Mouse (Mus musculus) MEL (cell line): ENCODE results near the gene Ccdc126. TPM values are rescaled to one million over a fixed set of nuclear protein-coding genes. Genes with fewer than 3 reads are reported as not detected.

Source experiments
- DNase-seq: peaks from one replicate; pipeline ENCODE4 v3.0.0; 2011; ENCODE audit warnings: low read depth, low spot score
- H3K27ac ChIP-seq: 2 replicates; pipeline ENCODE4 v1.5.1; 2012; ENCODE audit warnings: low read depth, mild to moderate bottlenecking, control low read depth, low read length, moderate library complexity; ENCODE audit not compliant: control insufficient read depth
- H3K27me3 ChIP-seq, 2 experiments: fragments of 150-350 bp in 1 of 2; sonication (generic) in 1 of 2; 2 replicates each; pipeline ENCODE4 v1.6.1; 2012; ENCODE audit warnings: low read length in 2 of 2, mild to moderate bottlenecking in 2 of 2, improper control_type of control experiment in 1 of 2, moderate library complexity in 1 of 2; ENCODE audit not compliant: insufficient read depth in 2 of 2, control insufficient read depth in 1 of 2
- H3K36me3 ChIP-seq, 2 experiments: 2 replicates each; pipeline ENCODE4 v1.6.1; 2012 to 2014; ENCODE audit warnings: low read length in 2 of 2, improper control_type of control experiment in 1 of 2, inconsistent platforms in 1 of 2, mild to moderate bottlenecking in 1 of 2; ENCODE audit not compliant: insufficient read depth in 2 of 2, control insufficient read depth in 1 of 2
- H3K4me1 ChIP-seq, 2 experiments: fragments of 150-350 bp in 1 of 2; sonication (generic) in 1 of 2; 2 replicates each; pipeline ENCODE4 v1.6.1; 2012; ENCODE audit warnings: low read length in 2 of 2, improper control_type of control experiment in 1 of 2, mild to moderate bottlenecking in 1 of 2; ENCODE audit not compliant: insufficient read depth in 2 of 2, control insufficient read depth in 1 of 2
- H3K4me3 ChIP-seq, 2 experiments: fragments of 150-350 bp in 1 of 2; sonication (generic) in 1 of 2; 2 replicates each; pipeline ENCODE4 v1.5.1; 2012; ENCODE audit warnings: low read depth in 2 of 2, low read length in 2 of 2, mild to moderate bottlenecking in 2 of 2, moderate library complexity in 2 of 2, control low read depth in 1 of 2, improper control_type of control experiment in 1 of 2; ENCODE audit not compliant: control insufficient read depth in 1 of 2, insufficient read depth in 1 of 2
- H3K79me2 ChIP-seq: 2 replicates; pipeline ENCODE4 v1.6.1; 2012; ENCODE audit warnings: mild to moderate bottlenecking, low read length, moderate library complexity; ENCODE audit not compliant: control insufficient read depth, poor library complexity, insufficient read depth
- H3K9ac ChIP-seq: 2 replicates; pipeline ENCODE4 v1.6.1; 2012; ENCODE audit warnings: low read depth, mild to moderate bottlenecking, control low read depth, low read length, moderate library complexity; ENCODE audit not compliant: control insufficient read depth, poor library complexity, severe bottlenecking
- H3K9me3 ChIP-seq: fragments of 150-350 bp; sonication (generic); replicated peaks from 2 replicates; pipeline ENCODE4 v1.6.1; 2012; ENCODE audit warnings: mild to moderate bottlenecking, low read length, improper control_type of control experiment, moderate library complexity; ENCODE audit not compliant: insufficient read depth
- CHD1 ChIP-seq: IDR thresholded peaks from 2 replicates; pipeline ENCODE4 v1.6.1; 2012; ENCODE audit warnings: low read depth, mild to moderate bottlenecking, inconsistent platforms, low read length, improper control_type of control experiment
- ELF1 ChIP-seq: IDR thresholded peaks from 2 replicates; pipeline ENCODE4 v1.6.1; 2014; ENCODE audit warnings: low read depth, mild to moderate bottlenecking, inconsistent platforms, low read length, improper control_type of control experiment, moderate library complexity
- ETS1 ChIP-seq: IDR thresholded peaks from 2 replicates; pipeline ENCODE4 v1.6.1; 2012; ENCODE audit warnings: low read depth, mild to moderate bottlenecking, inconsistent platforms, low read length, improper control_type of control experiment, moderate library complexity
- JUND ChIP-seq: IDR thresholded peaks from 2 replicates; pipeline ENCODE4 v1.6.1; 2011; ENCODE audit warnings: low read depth, mild to moderate bottlenecking, improper control_type of control experiment, low read length
- KAT2A ChIP-seq: conservative IDR thresholded peaks from 2 replicates; pipeline ENCODE4 v1.6.1; 2012; ENCODE audit warnings: low read depth, low read length, improper control_type of control experiment, inconsistent platforms
- MAFK ChIP-seq: IDR thresholded peaks from 2 replicates; pipeline ENCODE4 v1.6.1; 2011; ENCODE audit warnings: low read depth, mild to moderate bottlenecking, low read length, improper control_type of control experiment, borderline replicate concordance
- MAX ChIP-seq: IDR thresholded peaks from 2 replicates; pipeline ENCODE4 v1.6.1; 2011; ENCODE audit warnings: low read length, improper control_type of control experiment
- MAZ ChIP-seq: IDR thresholded peaks from 2 replicates; pipeline ENCODE4 v1.6.1; 2012; ENCODE audit warnings: low read depth, mild to moderate bottlenecking, inconsistent platforms, low read length, improper control_type of control experiment
- MYB ChIP-seq: IDR thresholded peaks from 2 replicates; pipeline ENCODE4 v1.6.1; 2011; ENCODE audit warnings: mild to moderate bottlenecking, low read depth, low read length, improper control_type of control experiment
- NELFE ChIP-seq: IDR thresholded peaks from 2 replicates; pipeline ENCODE4 v1.6.1; 2011; ENCODE audit warnings: low read depth, low read length, improper control_type of control experiment
- POLR2AphosphoS2 ChIP-seq: IDR thresholded peaks from 2 replicates; pipeline ENCODE4 v1.6.1; 2011; ENCODE audit warnings: low read length, improper control_type of control experiment
- POLR2AphosphoS5 ChIP-seq: IDR thresholded peaks from 2 replicates; pipeline ENCODE4 v1.6.1; 2012; ENCODE audit warnings: low read depth, borderline replicate concordance, mild to moderate bottlenecking, inconsistent platforms, low read length, moderate library complexity, mixed read lengths
- RAD21 ChIP-seq: IDR thresholded peaks from 2 replicates; pipeline ENCODE4 v1.6.1; 2011; ENCODE audit warnings: mild to moderate bottlenecking, low read depth, low read length, improper control_type of control experiment
- RCOR1 ChIP-seq: IDR thresholded peaks from 2 replicates; pipeline ENCODE4 v1.6.1; 2012; ENCODE audit warnings: low read depth, mild to moderate bottlenecking, inconsistent platforms, low read length, improper control_type of control experiment
- SIN3A ChIP-seq: IDR thresholded peaks from 2 replicates; pipeline ENCODE4 v1.6.1; 2012; ENCODE audit warnings: low read length, improper control_type of control experiment, inconsistent platforms
- TAL1 ChIP-seq: IDR thresholded peaks from 2 replicates; pipeline ENCODE4 v1.6.1; 2012; ENCODE audit warnings: mild to moderate bottlenecking, inconsistent platforms, low read length, moderate library complexity, mixed read lengths
- TBP ChIP-seq: IDR thresholded peaks from 2 replicates; pipeline ENCODE4 v1.8.0; 2011; ENCODE audit warnings: low read depth, low read length, improper control_type of control experiment
- TCF12 ChIP-seq: IDR thresholded peaks from 2 replicates; pipeline ENCODE4 v1.6.1; 2014; ENCODE audit warnings: low read depth, mild to moderate bottlenecking, inconsistent platforms, low read length, improper control_type of control experiment, moderate library complexity
- USF1 ChIP-seq: IDR thresholded peaks from 2 replicates; pipeline ENCODE4 v1.6.1; 2014; ENCODE audit warnings: low read depth, mild to moderate bottlenecking, inconsistent platforms, low read length, improper control_type of control experiment, moderate library complexity
- ZC3H11A ChIP-seq: IDR thresholded peaks from 2 replicates; pipeline ENCODE4 v1.6.1; 2012; ENCODE audit warnings: low read depth, mild to moderate bottlenecking, inconsistent platforms, low read length, improper control_type of control experiment
- ZKSCAN1 ChIP-seq: IDR thresholded peaks from 2 replicates; pipeline ENCODE4 v1.6.1; 2012; ENCODE audit warnings: low read depth, mild to moderate bottlenecking, inconsistent platforms, low read length, improper control_type of control experiment, moderate library complexity
- ZMIZ1 ChIP-seq: IDR thresholded peaks from 2 replicates; pipeline ENCODE4 v1.6.1; 2012; ENCODE audit warnings: low read depth, mild to moderate bottlenecking, inconsistent platforms, low read length, improper control_type of control experiment, moderate library complexity
- ZNF384 ChIP-seq: IDR thresholded peaks from 2 replicates; pipeline ENCODE4 v1.6.1; 2012; ENCODE audit warnings: low read depth, mild to moderate bottlenecking, inconsistent platforms, low read length, improper control_type of control experiment
- polyA plus RNA-seq, 2 experiments: library from polyadenylated mRNA; stranded (reverse) in 1 of 2; unstranded in 1 of 2; fragments of >175 nt in 1 of 2; fragments of >200 nt in 1 of 2; gene quantifications; 2 replicates each; pipeline versions ENCODE4 v1.2.1 to v1.2.4; 2012; ENCODE audit warnings: low replicate concordance in 2 of 2, low read depth in 1 of 2; ENCODE audit not compliant: insufficient read length in 2 of 2, insufficient read depth in 1 of 2, missing spikeins in 1 of 2
- total RNA-seq: library from RNA; depleted of rRNA; stranded (reverse); fragments of 300-350 nt; gene quantifications from 2 replicates; pipeline ENCODE4 v1.2.3, GENCODE M21; 2012

Gene Ccdc126
- total and polyA plus RNA-seq, 3 experiments, result 3.8 to 3.9 TPM; not detected in 1

DNA sequence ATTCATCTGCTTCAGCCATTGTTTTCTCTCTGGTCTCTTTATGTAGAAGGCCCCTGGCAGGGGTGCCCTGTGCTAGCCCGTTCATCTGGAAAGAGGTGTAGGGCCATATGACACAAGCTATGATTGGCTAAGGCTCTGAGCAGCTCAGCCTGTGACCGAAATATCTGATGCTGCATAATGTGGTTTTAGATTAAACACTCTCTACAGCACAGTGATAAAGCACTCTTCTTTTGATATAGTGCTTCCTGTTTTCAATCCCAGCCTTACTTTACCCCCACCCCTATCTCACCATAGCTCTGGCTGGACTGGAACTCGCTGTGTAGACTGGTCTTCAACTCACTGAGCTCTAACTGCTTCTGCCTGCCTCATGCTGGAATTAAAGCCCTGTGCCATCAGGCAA is 2.3 kb downstream of the Ccdc126 start (continued):
- TF ChIP-seq TAL1, result no peak
- TF ChIP-seq MAZ, result no peak
- no peak for TF ChIP-seq ZKSCAN1
- 0 out of 2 replicates have a peak, but pooled peaks have one; percentile 11 for TF ChIP-seq MAFK
- TF ChIP-seq, all 39 proteins: peak for 10

DNA sequence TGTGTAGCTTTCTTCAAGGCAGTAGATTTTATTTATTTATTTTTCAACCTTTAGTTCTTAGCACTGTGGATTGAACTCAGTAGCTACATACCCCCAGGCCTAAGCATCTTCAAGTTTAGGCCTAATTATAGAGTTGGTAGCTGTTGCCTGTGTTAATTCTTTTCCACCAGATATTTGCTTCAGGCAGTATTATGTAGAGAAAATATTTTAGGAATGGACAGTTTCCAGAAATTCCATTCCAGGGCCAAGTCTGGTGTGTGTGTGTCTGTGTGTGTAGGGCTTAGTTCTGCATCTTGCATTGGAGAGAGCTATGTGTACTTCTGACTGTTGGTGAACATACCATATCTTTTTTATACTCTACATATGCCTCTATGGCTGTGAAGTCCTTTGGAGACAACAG is 3.0 kb downstream of the Ccdc126 start:
- H3K9ac ChIP-seq, result no peak overlapping the region
- peaks cover 0 to 24% of the 10 kb centered on the region in 2 experiments; a peak in 2 of 4 replicates for H3K36me3 ChIP-seq
- H3K4me1 ChIP-seq, result peaks cover 6 to 15% of the 10 kb centered on the region in 2 experiments; a peak in 3 of 4 replicates
- peaks cover 0 to 3% of the 10 kb centered on the region in 2 experiments; a peak in 1 of 4 replicates for H3K27me3 ChIP-seq
- H3K27ac ChIP-seq, result no peak overlapping the region
- no peaks in the 10 kb centered on the region for H3K9me3 ChIP-seq
- H3K4me3 ChIP-seq, result no peak overlapping the region
- peak; percentile 4 for DNase-seq
- TF ChIP-seq ELF1, result no peak
- no peak for TF ChIP-seq KAT2A
- no peak for TF ChIP-seq TCF12
- TF ChIP-seq ZC3H11A, result no peak
- TF ChIP-seq MAFK, result no peak
- no peak for TF ChIP-seq RCOR1
- TF ChIP-seq MAZ, result no peak
- no peak for TF ChIP-seq RAD21
- no peak for TF ChIP-seq TBP
- TF ChIP-seq CHD1, result no peak
- no peak for TF ChIP-seq MAX
- TF ChIP-seq ZNF384, result no peak
- no peak for TF ChIP-seq ZMIZ1
- no peak for TF ChIP-seq ETS1
- TF ChIP-seq SIN3A, result no peak
- TF ChIP-seq POLR2AphosphoS5, result no peak
- no peak for TF ChIP-seq MYB
- peaks cover 3% of the 10 kb centered on the region for H3K79me2 ChIP-seq

DNA sequence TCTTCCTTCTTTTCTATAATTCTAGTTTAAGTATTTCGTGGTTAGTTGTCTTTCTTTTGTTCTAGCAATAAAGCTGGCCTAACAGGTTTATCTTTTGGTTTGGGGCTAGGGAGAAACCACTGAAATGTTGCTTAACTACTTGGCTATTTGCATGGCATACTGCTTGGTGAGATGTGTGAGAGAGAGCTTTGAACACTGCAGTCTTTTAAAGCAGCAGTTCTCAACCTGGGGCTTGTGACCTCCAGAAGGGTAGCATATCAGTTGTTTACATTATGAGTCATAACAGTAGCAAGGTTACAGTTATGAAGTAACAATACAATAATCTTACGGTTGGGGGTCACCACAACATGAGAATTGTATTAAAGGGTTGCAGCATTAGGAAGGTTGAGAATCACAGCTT is 3.9 kb downstream of the Ccdc126 start:
- DNase-seq, result peak; percentile 37
- Histone ChIP-seq H3K36me3 (peaks cover 0 to 24% of the 10 kb centered on the region in 2 experiments; a peak in 2 of 4 replicates), H3K27me3 (no peaks in the 10 kb centered on the region), H3K4me3 (no peak overlapping the region), H3K9me3 (no peaks in the 10 kb centered on the region), H3K27ac (no peak overlapping the region), H3K79me2 (peaks cover 3% of the 10 kb centered on the region), H3K9ac (no peak overlapping the region), H3K4me1 (peaks cover 6 to 15% of the 10 kb centered on the region in 2 experiments; a peak in 3 of 4 replicates)
- no peak for TF ChIP-seq USF1
- TF ChIP-seq POLR2AphosphoS2, result no peak
- peak; percentile 48; the same call in 1 of the 2 replicates for TF ChIP-seq JUND
- no peak for TF ChIP-seq NELFE
